Mouse (Mus musculus): ENCODE data around the gene Mrpl43.

The Mrpl43 gene

DNA sequence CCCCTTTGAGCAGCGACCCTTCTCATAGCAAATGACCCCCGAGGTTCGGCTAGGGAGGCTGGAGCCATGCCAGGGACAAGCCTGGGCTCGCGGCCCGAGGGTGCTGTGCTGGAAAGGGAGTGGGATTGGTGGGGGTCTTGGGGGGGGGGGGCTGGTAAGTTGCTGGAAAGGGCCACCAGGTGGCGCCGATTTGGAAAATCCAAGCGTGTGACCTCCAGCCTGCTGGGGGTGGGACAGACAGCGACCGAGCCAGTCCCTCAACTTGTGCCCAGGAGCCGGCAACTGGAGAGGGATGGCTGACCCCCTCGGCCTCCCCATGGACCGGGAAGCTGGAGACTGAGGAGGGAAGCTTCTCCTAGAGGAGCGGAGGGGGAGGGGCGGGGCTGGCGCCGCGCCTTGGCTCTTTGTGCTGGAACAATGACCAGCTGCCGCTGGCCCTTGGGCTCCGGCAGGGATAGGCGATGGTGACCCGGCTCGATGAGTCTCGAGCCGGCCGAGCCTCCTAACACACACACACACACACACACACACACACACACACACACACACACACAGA lies 11.1 kb upstream of the Mrpl43 start:
- no peak for TF ChIP-seq GATA4 (IDR thresholded peaks at IDR 0.05; ENCODE audit: insufficient replicate concordance, low read length)

- TF ChIP-seq GATA4 (IDR thresholded peaks at IDR 0.05; ENCODE audit: insufficient replicate concordance, low read length) = no peak
These were observed 10.3 kb upstream of the Mrpl43 start for GRCm38 (mm10) chr19:45016341-45017215.

DNA sequence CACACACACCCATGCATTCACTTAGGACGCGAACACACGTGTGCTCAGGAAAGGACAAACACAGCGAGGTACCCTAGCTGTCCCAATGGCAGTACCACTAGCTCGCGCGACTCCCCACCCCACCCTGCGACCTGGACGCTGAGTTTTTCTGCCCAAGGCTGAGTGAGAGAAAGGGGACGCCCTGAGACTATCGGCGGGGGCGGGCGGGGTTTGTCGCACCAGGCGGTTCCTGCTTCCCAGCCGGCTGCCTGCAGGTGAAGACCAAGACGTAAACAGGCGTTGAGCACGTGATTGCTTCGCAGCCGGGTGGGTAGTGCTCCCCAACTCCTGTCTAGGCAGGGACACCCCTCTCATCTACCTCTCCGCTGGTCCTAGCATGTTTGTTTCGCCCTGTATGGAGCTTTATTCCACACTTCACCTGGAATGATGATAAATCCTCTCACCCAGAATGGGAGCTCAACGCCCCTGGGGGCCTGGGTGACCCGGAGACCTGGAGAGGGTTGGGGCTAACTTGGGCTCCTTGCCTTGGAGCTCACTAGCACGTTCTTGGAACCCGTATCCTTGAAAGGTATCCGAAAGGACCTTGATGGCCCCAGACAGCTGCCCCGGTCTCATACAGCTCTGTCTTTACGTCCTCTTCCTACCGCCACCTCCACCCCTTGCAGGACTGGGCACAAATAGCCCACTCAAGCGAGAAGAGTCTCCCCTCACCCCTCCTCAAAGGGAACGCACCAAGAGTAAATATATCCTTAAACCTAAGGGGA lies 9.5 kb upstream of the Mrpl43 start:
- TF ChIP-seq GATA4 (IDR thresholded peaks at IDR 0.05; ENCODE audit: insufficient replicate concordance, low read length) = no peak

GRCm38 (mm10) chr19:45014981-45015402 lies 8.8 kb upstream of the Mrpl43 start:
- TF ChIP-seq GATA4 (IDR thresholded peaks at IDR 0.05; ENCODE audit: insufficient replicate concordance, low read length) = no peak

DNA sequence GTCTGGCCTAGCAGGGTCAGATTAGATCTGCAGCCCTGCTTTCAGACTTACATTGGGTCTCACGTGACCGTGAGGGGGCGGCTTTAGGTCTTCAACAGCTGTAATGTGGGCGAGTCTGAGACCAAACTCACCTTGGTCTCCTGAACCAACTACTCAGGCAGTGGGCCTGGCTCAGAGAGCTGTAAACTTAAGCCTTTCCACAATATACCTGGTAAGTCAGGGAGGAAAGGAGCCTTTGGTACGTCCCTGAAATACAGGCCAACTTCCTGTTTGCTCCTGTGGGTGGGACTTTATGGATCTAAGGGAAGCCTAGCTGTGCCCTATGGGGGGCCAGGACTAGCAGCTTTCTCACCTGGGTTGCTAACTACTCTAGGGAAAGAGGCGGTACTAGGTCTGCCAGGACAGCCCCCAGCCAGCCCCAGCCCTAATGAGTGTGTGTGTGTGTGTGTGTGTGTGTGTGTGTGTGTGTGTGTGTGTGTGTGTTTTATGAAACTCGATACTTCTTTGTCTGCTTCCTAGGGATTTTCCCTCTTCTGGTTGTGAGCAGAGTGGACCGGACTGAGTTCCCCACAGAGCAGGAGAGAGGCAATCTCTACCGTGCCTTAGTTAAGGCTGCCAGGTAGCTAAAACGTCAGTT lies 8.2 kb upstream of the Mrpl43 start, which contains the start of gene Lzts2:
Gene Lzts2 (plus strand): TSS at position 80 of the 637 bp plus-strand sequence.
- no peak for TF ChIP-seq GATA4 (IDR thresholded peaks at IDR 0.05; ENCODE audit: insufficient replicate concordance, low read length)

DNA sequence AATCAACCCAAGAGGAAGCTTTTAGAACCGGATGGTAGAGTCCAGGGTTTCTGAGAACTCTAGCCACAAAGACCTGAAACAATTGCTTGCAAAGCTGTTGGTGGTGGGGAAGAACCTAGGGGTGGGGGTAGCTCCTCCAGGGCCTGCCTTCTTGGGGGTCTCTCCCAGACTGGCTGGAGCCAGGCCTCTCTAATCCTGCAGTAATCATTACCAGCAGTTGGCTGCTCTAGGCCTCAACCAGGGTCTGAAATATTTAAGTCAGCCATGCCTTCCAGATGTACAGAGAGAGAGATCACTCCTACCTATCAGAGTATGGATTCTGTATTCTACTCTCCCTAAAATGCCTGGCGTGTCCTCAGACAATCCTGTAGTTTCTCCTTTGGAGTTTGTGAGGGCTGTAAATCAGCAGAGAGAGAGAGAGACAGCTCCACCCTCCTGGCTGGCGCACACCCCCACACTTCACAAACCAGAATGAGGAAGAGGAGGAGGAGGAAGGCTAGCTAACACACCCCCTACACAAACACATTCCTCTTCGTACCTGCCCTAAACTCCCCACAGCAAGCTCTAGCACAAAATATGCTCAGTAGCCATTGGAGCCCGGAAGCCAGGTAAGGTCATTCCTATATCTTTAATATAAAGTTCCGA lies 7.5 kb upstream of the Mrpl43 start:
- no peak for TF ChIP-seq GATA4 (IDR thresholded peaks at IDR 0.05; ENCODE audit: insufficient replicate concordance, low read length)

- TF ChIP-seq GATA4 (IDR thresholded peaks at IDR 0.05; ENCODE audit: insufficient replicate concordance, low read length) = no peak
These were observed 6.4 kb upstream of the Mrpl43 start for GRCm38 (mm10) chr19:45012636-45013035.

DNA sequence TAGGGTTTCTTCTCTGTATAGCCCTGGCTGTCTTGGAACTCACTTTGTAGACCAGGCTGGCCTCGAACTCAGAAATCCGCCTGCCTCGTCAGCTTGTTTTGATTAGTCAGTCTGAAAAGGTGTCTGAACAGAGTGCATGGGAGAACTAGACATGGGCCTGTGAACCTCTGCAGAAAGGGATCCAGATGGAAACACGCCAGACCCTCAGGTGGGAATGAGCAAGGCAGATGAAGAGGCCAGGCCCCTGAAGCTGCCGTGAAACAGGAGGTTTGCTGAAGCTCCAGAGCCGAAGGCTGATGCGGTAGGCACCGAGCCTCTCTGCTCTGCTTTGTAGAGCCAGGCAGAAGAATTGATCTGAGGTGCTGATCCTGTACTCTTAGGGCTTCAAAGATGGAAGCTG lies 6.0 kb upstream of the Mrpl43 start:
- TF ChIP-seq GATA4 (IDR thresholded peaks at IDR 0.05; ENCODE audit: insufficient replicate concordance, low read length) = no peak

DNA sequence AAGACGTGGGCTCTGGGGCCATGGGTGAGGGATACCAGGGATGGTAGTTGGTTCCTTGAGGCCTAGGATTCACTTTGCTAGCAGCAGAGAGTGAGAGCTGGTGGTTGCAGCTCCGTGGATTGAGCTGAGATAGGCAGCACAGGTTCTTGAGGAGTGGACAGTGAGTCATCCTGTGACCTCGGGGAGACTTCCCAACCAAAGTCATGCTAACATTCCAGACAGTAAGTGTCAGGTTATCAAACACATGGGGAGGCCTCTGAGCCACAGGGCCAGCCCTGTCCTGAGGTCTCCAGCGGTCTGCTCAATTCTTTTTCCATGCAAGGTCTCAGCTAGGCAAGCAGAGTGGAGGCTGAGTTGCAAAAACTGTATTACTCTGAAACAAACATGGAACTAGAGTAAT lies 4.4 kb upstream of the Mrpl43 start:
- TF ChIP-seq GATA4 (IDR thresholded peaks at IDR 0.05; ENCODE audit: insufficient replicate concordance, low read length) = no peak

GRCm38 (mm10) chr19:45007425-45008191 lies 1.4 kb upstream of the Mrpl43 start:
- no peak for TF ChIP-seq GATA4 (IDR thresholded peaks at IDR 0.05; ENCODE audit: insufficient replicate concordance, low read length)

DNA sequence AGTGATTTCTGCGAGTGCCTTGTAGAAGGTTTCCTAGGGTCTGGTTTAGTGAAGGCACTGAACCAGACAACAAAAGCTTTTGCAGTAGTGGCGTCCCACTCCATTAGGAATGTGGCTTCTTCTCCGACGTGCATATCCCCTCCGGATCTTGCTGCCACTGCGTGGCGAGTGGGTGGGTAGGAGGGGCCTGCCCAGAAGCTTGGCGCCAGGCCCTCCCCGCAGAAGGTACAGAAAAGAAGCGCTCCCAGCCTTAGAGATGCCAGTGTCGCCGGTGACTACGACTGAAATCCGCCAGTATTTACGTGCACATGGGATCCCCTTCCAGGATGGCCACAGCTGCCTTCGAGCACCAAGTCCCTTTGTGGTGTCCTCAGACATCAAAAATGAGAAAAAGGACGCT lies 779 bp upstream of the Mrpl43 start:
- TF ChIP-seq GATA4 (IDR thresholded peaks at IDR 0.05; ENCODE audit: insufficient replicate concordance, low read length) = no peak

DNA sequence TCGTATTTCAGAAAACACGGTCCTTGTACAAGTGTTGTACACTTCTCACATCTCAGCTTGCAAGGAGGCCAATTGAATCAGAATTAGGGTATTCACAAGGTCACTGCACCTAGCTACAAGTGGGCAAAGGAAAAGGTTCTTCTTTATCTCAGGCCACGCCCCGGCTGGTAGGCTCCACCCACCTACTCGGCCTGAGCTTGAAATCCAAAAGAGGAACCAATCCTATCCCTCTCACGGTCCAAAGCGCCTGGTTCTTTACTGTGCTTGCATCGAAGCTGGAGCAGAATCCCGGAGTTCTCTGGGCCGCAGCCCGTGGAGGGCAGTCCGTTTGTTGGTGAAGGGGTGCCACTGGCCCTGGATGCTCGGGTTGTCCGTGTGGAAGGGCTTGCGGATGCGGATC lies 798 bp downstream of the Mrpl43 start, which contains the start of gene Twnk:
Gene Twnk (plus strand): TSS at position 220 of the 400 bp plus-strand sequence.
- TF ChIP-seq GATA4 (IDR thresholded peaks at IDR 0.05; ENCODE audit: insufficient replicate concordance, low read length) = no peak

DNA sequence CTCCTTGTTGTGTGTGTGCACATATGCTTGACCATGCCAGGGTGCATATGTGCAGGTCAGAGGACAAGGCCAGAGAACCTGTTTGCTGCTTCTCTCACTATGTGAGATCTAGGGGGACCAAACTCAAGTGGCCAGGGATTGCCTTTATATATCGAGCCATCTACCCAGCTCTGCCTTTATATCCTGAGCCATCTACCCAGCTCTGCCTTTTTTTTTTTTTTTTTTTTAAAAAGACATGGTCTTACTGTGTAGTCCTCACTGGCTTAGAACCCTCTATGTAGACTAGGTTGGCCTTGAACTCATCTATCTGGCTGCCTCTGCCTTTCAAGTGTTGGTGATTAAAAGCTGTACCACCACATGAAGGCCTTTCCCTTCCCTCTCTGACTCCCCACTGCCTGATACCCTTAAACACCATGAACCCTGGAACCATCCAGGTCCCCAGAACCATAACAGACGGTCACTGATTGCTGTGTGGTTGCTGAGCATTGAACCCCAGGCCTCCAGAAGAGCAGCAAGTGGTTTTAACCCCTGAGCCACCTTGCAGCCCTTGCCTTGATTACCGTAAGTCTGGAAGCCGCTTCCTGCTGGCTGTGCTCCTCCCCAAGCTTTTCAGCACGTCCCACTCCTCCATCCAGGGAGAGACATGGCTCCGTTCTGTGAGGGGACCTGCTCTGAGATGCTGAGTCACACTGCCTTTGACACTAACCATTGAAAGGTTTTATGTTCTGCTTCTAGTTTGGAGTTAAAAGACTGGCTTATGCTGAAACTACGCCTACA lies 2.3 kb downstream of the Mrpl43 start:
- no peak for TF ChIP-seq GATA4 (IDR thresholded peaks at IDR 0.05; ENCODE audit: insufficient replicate concordance, low read length)
